Mouse (Mus musculus) ovary, postnatal 36 days (tissue): ENCODE results near the gene Map1lc3b.
A peak's percentile ranks its signal among the peaks of the same experiment; 100 is the strongest.

Experiments
- DNase-seq: peaks from one replicate; pipeline ENCODE4 v3.0.0; 2022; ENCODE audit warnings: low spot score, mixed read lengths

Map1lc3b gene

GRCm38 (mm10) chr8:121590203-121591177, at the start of gene Map1lc3b:
TSS of gene Map1lc3b (plus strand) at chr8:121590361.
- peak; percentile 97 for DNase-seq

- peak; percentile 2 for DNase-seq
Observed at GRCm38 (mm10) chr8:121541862-121542261, 48.3 kb upstream of the Map1lc3b start.

- no peak for DNase-seq
Observed at GRCm38 (mm10) chr8:121542901-121543300, 47.3 kb upstream of the Map1lc3b start.

- no peak for DNase-seq
Observed at GRCm38 (mm10) chr8:121544276-121544785, 45.8 kb upstream of the Map1lc3b start, which contains the start of gene 1700018B08Rik. TSS of gene 1700018B08Rik (minus strand) at chr8:121544320.

- DNase-seq, result no peak
Observed at GRCm38 (mm10) chr8:121544936-121545335, 45.2 kb upstream of the Map1lc3b start.

- peak; percentile 64 for DNase-seq
Observed at GRCm38 (mm10) chr8:121547132-121547531, 43.0 kb upstream of the Map1lc3b start.

- no peak for DNase-seq
Observed at GRCm38 (mm10) chr8:121550056-121550455, 40.1 kb upstream of the Map1lc3b start.

GRCm38 (mm10) chr8:121551065-121551985, 38.8 kb upstream of the Map1lc3b start:
- DNase-seq, result no peak

GRCm38 (mm10) chr8:121552506-121552905, 37.7 kb upstream of the Map1lc3b start:
- DNase-seq, result no peak

- DNase-seq, result no peak
Observed at GRCm38 (mm10) chr8:121553831-121554475, 36.2 kb upstream of the Map1lc3b start.

GRCm38 (mm10) chr8:121557746-121558145, 32.4 kb upstream of the Map1lc3b start:
- no peak for DNase-seq

GRCm38 (mm10) chr8:121558538-121558937, 31.6 kb upstream of the Map1lc3b start:
- no peak for DNase-seq

- no peak for DNase-seq
Observed at GRCm38 (mm10) chr8:121559801-121560200, 30.4 kb upstream of the Map1lc3b start.

GRCm38 (mm10) chr8:121560432-121561100, 29.6 kb upstream of the Map1lc3b start:
- no peak for DNase-seq

- DNase-seq, result no peak
Observed at GRCm38 (mm10) chr8:121561636-121562345, 28.4 kb upstream of the Map1lc3b start.

GRCm38 (mm10) chr8:121562941-121563351, 27.2 kb upstream of the Map1lc3b start:
- peak; percentile 65 for DNase-seq

- no peak for DNase-seq
Observed at GRCm38 (mm10) chr8:121563701-121564100, 26.5 kb upstream of the Map1lc3b start.

GRCm38 (mm10) chr8:121568321-121568720, 21.8 kb upstream of the Map1lc3b start:
- no peak for DNase-seq

GRCm38 (mm10) chr8:121570335-121570734, 19.8 kb upstream of the Map1lc3b start:
- peak; percentile 47 for DNase-seq

GRCm38 (mm10) chr8:121570801-121571200, 19.4 kb upstream of the Map1lc3b start:
- DNase-seq, result no peak
